Mouse (Mus musculus) kidney, postnatal 14 days (tissue): ENCODE measurements around the gene Ddx5.
"Not testable (repeated sequence)": the region's sequence is repeated elsewhere in the genome, so short reads cannot be mapped to it uniquely, and the experiment has no call there.

Experiments
- DNase-seq: peaks from one replicate; pipeline ENCODE4 v3.0.0; 2022; ENCODE audit warnings: mixed read lengths

Gene Ddx5

GRCm38 (mm10) chr11:106788026-106788774 is 785 bp downstream of the Ddx5 start:
- peak; percentile 99 for DNase-seq

- DNase-seq = peak; percentile 95
Measured at GRCm38 (mm10) chr11:106787131-106788025, 1.6 kb downstream of the Ddx5 start.

- no peak for DNase-seq
Measured at GRCm38 (mm10) chr11:106785043-106785442, 3.9 kb downstream of the Ddx5 start.

- DNase-seq = no peak
Measured at GRCm38 (mm10) chr11:106784476-106784875, 4.5 kb downstream of the Ddx5 start.

- no peak for DNase-seq
Measured at GRCm38 (mm10) chr11:106782841-106783764, 5.9 kb downstream of the Ddx5 start.

GRCm38 (mm10) chr11:106782271-106782670 is 6.7 kb downstream of the Ddx5 start:
- not testable (repeated sequence) for DNase-seq

- DNase-seq = no peak
Measured at GRCm38 (mm10) chr11:106780590-106781220, 8.3 kb downstream of the Ddx5 start.

GRCm38 (mm10) chr11:106780089-106780425 is 8.9 kb downstream of the Ddx5 start:
- peak; percentile 20 for DNase-seq

GRCm38 (mm10) chr11:106779388-106780088 is 9.4 kb downstream of the Ddx5 start, which contains the start of gene Polg2:
Polg2 (minus strand) TSS chr11:106779537.
- DNase-seq = peak; percentile 95

GRCm38 (mm10) chr11:106778589-106779387 is 10.2 kb downstream of the Ddx5 start:
- no peak for DNase-seq

- DNase-seq = no peak
Measured at GRCm38 (mm10) chr11:106778132-106778531, 10.9 kb downstream of the Ddx5 start.

- peak; percentile 33 for DNase-seq
Measured at GRCm38 (mm10) chr11:106777395-106777794, 11.6 kb downstream of the Ddx5 start.

- DNase-seq = peak; percentile 38
Measured at GRCm38 (mm10) chr11:106776960-106777359, 12.0 kb downstream of the Ddx5 start.

GRCm38 (mm10) chr11:106773061-106773460 is 15.9 kb downstream of the Ddx5 start:
- DNase-seq = no peak

- no peak for DNase-seq
Measured at GRCm38 (mm10) chr11:106770195-106770974, 18.6 kb downstream of the Ddx5 start.

GRCm38 (mm10) chr11:106767516-106767915 is 21.5 kb downstream of the Ddx5 start:
- DNase-seq = no peak

- DNase-seq = no peak
Measured at GRCm38 (mm10) chr11:106766611-106767162, 22.3 kb downstream of the Ddx5 start.

GRCm38 (mm10) chr11:106762800-106763185 is 26.2 kb downstream of the Ddx5 start:
- no peak for DNase-seq

GRCm38 (mm10) chr11:106762139-106762799 is 26.7 kb downstream of the Ddx5 start:
- DNase-seq = peak; percentile 48
